Mouse (Mus musculus): ENCODE data around the gene Mbl1. TPM values are rescaled to one million over a fixed set of nuclear protein-coding genes. Genes with fewer than 3 reads are reported as not detected.

Mbl1 gene
- total RNA-seq (2023) = not detected

GRCm38 (mm10) chr14:41151220-41151898 lies at the start of gene Mbl1:
Mbl1 (plus strand) TSS chr14:41151458.

DNA sequence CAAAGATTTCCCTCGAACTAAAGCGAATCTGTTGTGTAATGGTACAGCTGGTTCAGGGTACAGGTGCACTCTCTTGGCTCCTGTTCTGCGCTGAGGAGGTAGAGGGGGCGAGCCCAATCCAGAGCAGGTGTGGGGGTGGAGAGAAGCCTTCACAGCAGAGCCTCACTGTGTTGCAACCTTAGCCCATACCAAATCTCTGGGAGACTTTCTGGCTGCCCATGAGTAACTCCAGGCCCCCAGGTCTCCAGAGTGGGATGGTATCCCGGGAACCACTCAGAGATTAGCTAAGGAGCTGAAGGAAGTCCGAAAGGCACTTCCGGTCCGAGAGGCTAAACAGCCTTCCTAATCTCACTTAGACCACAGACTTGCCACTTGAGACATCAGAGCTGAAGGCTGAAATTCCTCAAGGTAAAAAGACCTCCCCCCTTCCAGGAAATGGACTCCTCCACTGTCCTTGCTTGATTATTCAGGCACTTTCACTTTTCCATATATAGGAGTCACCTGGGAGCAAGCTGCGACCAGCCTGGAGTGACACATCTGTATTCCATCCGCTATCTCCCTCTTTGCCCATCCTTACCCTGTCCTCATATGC lies 46.3 kb upstream of the Mbl1 start, which contains the start of gene Mat1a:
Gene Mat1a (plus strand): TSS at position 183 of the 592 bp plus-strand sequence.

DNA sequence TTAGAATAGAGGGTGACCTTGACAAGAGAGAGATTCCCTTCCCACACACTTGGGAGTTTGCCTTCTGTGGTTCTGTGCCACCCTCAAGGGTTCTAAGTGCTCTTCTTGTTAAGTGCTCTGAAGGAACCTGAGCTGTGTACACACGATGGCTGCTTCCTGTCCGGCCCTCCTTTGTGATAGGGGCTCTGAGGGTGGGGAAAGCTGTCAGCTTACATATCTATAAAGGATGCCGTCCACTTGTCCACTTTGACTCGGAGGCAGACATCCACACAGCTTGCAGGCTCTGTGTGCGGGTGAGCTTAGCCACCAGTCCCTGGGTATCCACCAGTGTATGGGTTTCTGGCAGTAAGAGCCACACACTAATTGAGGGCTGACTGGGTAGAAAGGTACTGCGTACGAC lies 19.7 kb upstream of the Mbl1 start, which contains the start of gene Sftpa1:
Gene Sftpa1 (plus strand): TSS at position 243 of the 400 bp plus-strand sequence.

DNA sequence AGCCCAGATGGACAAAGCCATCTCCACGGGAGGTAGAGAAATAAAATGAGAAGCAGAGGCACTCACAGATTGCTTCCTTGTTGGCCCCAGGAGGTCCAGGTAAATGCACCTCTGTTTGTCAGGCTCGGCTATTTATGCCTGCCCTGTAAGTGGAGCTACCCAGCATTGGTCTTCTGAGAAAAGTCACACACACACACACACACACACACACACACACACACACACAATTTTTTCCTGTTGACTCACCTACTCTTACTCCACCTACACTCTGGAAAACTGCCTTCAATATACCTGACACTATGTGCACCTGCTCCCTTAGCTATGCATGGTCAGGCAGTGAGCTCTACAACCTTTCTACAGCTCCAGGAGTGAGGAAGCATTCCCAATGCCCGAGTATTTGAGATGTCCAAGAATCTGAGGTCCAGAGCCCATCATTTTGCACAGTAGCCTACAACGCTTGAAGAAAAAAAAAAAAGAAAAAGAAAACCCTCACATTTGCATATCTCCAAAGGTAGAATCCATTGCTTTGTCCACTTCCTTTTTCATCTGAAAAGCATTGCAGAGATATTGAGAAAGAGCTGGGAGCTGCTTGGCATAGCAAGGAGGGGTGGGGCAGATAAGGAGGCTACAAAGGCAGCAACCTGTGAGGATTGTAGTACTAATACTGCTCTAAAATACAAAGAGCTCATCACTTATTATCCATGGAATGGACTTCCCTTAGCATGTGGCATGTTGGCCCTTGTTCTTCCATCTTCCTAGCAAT lies 34.0 kb downstream of the Mbl1 start, which contains the start of gene Sftpd:
Gene Sftpd (minus strand): TSS at position 91 of the 763 bp plus-strand sequence.

Other genes starting within 250 kb of the Mbl1 start
- gene Tspan14, start 184.7 kb upstream of the Mbl1 start, total RNA-seq (2023) = 100 to 1,000 TPM; 174 to 183 TPM
- 1 to 10 TPM; 4.4 to 6.3 TPM for gene Fam213a, start 137.7 kb upstream of the Mbl1 start, total RNA-seq (2023)
- not detected for gene Dydc2, start 82.2 kb upstream of the Mbl1 start, total RNA-seq (2023)
- gene Dydc1, start 78.5 kb upstream of the Mbl1 start, total RNA-seq (2023) = not detected
- not detected for gene Mat1a, start 46.4 kb upstream of the Mbl1 start, total RNA-seq (2023)
- gene Sftpa1, start 19.7 kb upstream of the Mbl1 start, total RNA-seq (2023) = not detected
- not detected for gene Sftpd, start 33.7 kb downstream of the Mbl1 start, total RNA-seq (2023)
- gene Gm2832, start 127.3 kb downstream of the Mbl1 start, total RNA-seq (2023) = not detected
- gene Gm5798, start 197.2 kb downstream of the Mbl1 start, total RNA-seq (2023) = not detected
- not detected for gene Gm7945, start 234.9 kb downstream of the Mbl1 start, total RNA-seq (2023)